Mouse (Mus musculus): ENCODE measurements around the gene Fancc. TPM values are rescaled to one million over a fixed set of nuclear protein-coding genes. Genes with fewer than 3 reads are reported as not detected.
A peak's percentile ranks its signal among the peaks of the same experiment; 100 is the strongest.
"Not testable (repeated sequence)": the region's sequence is repeated elsewhere in the genome, so short reads cannot be mapped to it uniquely, and the experiment has no call there.

The Fancc gene
- total RNA-seq, 2 experiments from 2014 or later: 10.0 to 11.3 TPM

DNA sequence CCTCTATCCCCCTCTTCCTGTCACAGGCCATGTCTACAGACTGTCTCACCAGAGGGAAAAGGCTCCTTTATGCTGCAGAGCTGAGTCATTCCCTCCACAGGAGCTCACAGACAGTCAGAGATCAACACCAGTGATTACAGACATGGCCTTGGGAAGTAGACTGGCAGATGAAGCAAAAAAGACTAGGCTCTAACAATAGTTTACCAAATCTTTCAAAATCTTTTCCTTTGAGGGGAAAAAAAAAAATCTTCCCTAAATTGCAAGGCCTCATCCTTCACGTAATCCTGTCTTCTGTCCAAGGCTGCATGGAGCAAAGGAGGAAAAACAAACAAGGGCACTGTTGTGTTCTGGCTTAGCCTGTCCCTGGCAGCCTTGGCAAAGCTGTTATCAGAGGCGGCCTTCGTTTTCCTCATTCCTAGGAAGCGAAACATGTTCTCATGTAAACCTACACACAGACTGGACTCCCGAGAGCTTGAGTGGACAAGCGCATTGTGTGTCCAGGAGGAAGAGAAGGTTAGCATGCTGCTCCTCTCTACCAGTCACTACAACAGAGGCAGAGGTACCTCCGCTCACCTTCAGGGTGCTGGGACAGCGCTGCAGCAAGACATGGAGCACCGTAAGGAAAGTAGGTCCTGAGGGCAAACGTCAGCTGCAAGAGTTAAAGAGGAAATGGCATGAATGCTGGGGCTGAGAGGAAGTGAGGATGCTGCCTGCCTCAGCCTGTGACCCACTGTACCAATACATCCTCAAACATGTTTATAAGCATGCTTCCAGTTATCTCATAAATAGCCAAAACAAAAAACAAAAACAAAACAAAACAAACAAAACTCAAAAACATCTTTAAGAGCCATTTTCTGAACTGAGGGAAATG is 171.9 kb downstream of the Fancc start:
- ATAC-seq (replicated peaks; ENCODE audit: poor library complexity, severe bottlenecking): peak; percentile 77

DNA sequence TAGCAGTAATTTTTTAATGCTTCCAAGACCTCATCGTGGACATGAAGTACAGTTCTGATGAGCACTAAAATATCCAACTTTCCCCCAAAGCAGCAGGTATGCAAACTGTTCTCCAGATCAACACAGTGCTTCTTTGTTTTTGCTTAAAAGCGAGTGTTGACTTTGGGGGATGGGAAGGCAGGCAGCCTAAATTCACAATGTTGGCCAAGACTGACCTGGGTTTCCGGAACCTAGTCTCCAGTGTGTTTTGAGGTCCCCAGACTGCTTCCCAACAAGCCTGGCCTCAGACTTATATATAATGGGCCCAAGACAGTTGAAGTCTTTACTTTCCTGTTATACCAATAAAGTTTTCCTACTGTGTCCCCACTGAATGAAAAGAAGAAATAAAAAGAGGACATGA is 172.8 kb downstream of the Fancc start:
- ATAC-seq (replicated peaks; ENCODE audit: poor library complexity, severe bottlenecking): no peak

DNA sequence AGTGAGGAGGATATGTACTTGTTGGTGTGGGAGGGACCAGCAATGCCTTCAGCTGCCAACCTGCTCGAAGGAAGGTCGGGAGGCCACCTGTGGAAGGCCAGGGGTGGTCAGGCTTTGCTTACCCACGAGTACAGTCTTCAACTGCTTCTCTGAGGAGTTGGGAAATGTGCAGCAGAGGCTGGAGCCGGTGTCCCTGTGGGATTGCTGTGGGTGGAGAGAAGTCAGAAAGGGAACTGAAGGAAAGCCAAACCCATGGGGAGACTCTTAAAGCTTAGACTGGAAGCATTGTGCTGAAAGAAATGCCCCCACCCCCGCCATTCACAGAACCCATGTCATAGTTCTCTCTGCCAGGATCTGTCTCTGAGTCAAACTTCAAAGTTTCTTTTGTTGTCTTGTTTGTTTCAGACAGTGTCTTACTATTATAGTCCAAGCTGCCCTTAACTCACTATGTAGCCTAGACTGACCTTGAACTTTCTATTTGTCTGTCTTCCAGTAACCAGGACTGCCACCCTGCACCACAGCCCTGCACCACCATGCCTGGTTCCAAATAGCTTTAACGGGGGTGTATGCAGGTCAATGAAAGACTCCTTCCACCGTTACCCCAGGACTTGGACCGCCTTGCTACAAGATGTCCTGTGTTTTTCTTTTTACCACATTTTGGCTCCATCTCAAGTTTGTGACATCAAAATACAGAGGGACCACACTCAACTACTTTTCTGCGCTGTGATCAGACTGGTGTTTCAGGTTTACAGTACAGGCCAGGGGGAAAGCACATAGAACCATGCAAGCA is 173.6 kb downstream of the Fancc start:
- ATAC-seq (replicated peaks; ENCODE audit: poor library complexity, severe bottlenecking): no peak

DNA sequence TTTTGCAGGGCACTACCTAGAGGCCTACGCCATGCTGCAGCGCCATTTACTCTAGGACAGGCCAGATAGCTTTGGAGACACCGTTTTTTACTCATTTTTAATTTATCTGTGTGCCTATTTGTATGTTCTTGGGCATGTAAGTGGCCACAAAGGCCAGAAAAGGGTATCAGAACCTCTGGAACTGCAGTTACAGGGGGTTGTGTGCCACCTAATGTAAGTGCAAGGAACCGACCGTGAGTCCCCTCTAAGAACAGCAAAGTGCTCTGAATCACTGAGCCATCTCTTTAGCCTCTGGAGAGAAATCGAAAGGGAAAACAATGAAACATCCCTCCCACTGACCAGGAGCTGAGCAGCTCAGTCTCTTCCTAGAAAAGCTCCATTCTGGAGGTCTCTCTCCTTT is 174.3 kb downstream of the Fancc start:
- no peak for ATAC-seq (replicated peaks; ENCODE audit: poor library complexity, severe bottlenecking)

GRCm38 (mm10) chr13:63321689-63322088 is 175.4 kb downstream of the Fancc start:
- no peak for ATAC-seq (replicated peaks; ENCODE audit: poor library complexity, severe bottlenecking)

DNA sequence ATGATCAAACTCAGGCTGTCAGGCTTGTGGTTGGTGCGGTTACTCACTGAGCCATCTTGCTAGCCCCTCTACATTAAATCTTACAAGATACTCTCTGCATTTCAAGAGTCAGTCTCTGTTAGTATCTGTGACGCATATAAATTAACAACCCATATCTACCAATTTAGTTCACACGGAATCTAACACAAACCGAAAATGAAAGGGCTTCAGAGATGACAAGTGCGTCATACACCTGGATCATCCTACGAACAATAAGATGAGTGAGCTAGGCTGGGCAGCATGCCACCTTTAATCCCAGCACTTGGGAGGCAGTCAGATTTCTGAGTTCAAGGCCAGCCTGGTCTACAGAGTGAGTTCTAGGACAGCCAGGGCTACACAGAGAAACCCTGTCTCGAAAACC is 177.3 kb downstream of the Fancc start:
- no peak for ATAC-seq (replicated peaks; ENCODE audit: poor library complexity, severe bottlenecking)

GRCm38 (mm10) chr13:63317681-63318104 is 179.4 kb downstream of the Fancc start:
- ATAC-seq (replicated peaks; ENCODE audit: poor library complexity, severe bottlenecking): no peak

DNA sequence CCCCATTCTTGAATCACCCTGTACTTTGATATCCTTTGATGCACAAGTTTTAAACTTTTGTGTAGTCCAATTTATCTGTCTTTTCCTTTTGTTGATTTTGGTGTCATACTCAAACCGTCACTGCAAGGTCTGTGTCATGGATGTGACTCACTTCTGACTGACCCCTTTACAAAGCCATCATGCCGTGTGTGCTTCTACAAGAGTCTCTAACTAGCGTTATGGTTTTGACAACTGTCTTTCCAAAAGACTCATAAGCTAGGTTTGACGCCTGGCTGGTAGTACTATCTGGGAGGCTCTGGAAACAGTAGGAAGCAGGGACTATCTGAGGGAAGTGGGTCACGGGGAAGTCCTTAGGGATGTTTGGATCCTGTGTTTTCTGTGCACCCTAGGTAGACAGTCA is 180.7 kb downstream of the Fancc start:
- no peak for ATAC-seq (replicated peaks; ENCODE audit: poor library complexity, severe bottlenecking)

DNA sequence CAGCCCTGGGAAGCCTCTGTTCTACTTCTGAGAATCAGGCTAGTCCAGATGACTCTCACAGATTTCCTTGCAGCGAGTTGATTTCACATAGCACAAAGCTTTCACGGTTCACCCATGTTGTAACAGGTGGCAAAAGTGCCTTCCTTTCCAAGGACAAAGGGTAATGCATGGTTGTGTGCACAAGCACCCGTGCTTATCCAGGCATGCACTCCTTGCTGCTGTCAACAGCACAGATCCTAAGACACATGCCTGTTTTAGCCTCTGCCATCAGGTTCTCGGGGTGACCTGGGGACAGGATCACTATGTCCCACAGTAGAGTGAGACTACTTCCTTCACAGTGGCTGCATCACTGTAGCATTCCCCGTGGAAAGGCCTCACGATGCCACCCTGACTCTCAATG is 181.3 kb downstream of the Fancc start:
- ATAC-seq (replicated peaks; ENCODE audit: poor library complexity, severe bottlenecking): no peak

- ATAC-seq (replicated peaks; ENCODE audit: poor library complexity, severe bottlenecking): not testable (repeated sequence)
These were observed 182.0 kb downstream of the Fancc start for GRCm38 (mm10) chr13:63315111-63315510.

DNA sequence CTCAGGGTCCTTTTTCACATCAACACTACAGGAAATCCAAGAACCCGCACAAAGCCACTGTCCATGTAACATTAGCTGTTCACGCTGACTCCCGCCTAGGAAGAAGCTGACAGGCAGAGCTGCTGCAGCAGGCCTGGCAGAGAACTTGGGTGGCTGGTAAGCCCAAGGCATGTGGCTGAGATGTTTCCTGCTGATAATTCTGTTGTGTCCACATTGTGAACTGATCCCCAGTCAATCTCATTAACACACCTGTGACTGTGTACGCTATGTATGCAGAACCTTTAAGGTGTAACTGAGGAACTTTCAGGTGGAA is 182.5 kb downstream of the Fancc start:
- no peak for ATAC-seq (replicated peaks; ENCODE audit: poor library complexity, severe bottlenecking)

GRCm38 (mm10) chr13:63313748-63314607 is 183.1 kb downstream of the Fancc start:
- ATAC-seq (replicated peaks; ENCODE audit: poor library complexity, severe bottlenecking): 0 out of 2 replicates have a peak, but pooled peaks have one; percentile 5

DNA sequence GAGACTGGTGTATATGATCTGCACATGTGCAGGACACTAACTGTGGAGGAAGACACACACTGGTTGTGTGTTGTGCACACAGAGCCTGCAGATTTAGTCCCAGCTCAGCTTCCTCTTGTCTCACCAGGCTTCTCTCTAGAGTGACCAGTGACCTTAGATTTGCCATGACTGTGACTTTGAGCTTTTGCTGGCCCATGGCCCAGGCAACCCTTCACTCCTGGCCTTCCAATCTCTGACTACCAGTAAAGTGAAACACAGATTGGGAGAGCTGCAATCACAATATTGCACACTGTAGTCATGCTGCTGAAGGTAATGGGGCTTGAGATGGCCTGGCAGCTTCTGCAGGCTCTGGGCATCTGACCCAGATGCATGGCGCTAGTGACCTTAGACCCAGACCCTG is 183.8 kb downstream of the Fancc start:
- ATAC-seq (replicated peaks; ENCODE audit: poor library complexity, severe bottlenecking): no peak

DNA sequence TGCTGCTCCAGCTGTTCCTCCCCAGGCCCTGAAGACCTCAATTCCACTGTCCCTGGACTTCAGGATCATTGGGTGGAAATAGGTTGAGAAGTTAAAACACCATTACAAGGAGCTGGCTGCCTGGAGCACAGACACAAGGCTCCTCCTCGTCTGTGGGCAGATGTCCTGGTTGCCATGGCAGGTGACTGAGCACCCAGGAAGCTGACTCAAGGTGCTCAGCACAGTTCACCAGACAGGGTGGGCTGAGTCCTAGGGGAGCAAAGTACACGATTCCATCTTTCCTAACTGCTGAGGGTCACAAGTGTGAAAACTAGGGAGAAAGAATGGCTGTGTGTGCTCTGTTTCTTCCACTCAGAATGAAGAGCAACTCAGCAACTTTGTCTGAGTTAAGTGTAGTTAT is 185.9 kb downstream of the Fancc start:
- no peak for ATAC-seq (replicated peaks; ENCODE audit: poor library complexity, severe bottlenecking)

DNA sequence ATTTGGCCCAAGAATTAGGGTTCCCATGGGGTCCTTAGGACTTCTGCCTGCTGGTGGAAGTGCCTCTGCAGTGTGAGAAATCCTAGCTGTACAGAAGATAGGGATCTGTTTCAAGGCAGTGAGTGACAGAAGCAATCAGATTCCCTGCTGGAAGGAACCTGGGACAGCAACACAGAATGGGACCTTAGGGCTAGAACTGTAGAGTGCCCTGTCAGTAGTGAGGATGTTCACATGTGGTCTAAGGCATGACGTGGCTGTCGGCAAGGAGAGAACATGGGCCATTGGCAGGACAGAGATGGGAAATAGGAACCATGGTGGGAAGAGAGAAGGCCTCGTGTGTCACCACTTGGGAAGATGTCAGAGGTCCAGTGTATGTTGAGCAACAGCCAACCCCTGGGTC is 187.5 kb downstream of the Fancc start:
- ATAC-seq (replicated peaks; ENCODE audit: poor library complexity, severe bottlenecking): no peak

DNA sequence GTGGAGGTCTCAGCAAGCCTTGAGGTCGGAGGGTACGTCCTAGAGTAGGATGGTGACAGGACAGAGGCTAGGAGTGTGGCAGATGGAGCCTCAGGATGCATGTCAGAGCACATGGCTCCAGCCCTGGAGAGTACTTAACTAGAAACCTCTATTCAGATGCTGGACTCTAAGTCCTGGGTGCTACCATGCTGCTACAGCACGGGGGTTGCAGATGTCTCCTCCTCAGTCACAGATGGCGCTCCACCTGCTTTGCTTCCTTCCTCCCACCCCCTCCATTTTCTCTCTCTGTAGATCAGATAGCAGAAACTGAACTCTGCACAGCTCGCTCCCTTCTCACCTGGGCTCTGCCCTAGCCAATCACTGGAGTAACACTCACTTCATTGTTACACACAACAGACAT is 190.3 kb downstream of the Fancc start:
- no peak for ATAC-seq (replicated peaks; ENCODE audit: poor library complexity, severe bottlenecking)

GRCm38 (mm10) chr13:63305160-63306011 is 191.7 kb downstream of the Fancc start:
- ATAC-seq (replicated peaks; ENCODE audit: poor library complexity, severe bottlenecking): no peak

DNA sequence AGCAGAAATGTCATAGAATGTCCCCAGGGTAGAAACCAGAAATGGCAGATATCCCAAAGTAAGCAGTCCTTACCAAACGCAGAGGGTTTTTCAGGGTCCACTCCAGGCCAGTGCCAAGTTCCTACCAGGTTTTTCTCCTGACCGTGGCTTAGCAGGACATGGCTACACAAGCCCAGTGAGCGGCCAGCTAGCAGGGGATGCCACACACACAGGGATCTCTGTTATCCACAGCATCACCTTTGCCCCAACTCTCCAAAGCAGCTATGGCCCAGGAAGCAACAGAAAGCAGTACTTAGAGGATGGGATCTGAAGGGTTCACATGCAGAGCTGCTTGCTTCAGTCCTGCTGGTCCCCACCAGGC is 192.3 kb downstream of the Fancc start:
- no peak for ATAC-seq (replicated peaks; ENCODE audit: poor library complexity, severe bottlenecking)

- no peak for ATAC-seq (replicated peaks; ENCODE audit: poor library complexity, severe bottlenecking)
These were observed 192.8 kb downstream of the Fancc start for GRCm38 (mm10) chr13:63304124-63304792.
